Mouse (Mus musculus): ENCODE results near the gene Pitx1.

The Pitx1 gene

DNA sequence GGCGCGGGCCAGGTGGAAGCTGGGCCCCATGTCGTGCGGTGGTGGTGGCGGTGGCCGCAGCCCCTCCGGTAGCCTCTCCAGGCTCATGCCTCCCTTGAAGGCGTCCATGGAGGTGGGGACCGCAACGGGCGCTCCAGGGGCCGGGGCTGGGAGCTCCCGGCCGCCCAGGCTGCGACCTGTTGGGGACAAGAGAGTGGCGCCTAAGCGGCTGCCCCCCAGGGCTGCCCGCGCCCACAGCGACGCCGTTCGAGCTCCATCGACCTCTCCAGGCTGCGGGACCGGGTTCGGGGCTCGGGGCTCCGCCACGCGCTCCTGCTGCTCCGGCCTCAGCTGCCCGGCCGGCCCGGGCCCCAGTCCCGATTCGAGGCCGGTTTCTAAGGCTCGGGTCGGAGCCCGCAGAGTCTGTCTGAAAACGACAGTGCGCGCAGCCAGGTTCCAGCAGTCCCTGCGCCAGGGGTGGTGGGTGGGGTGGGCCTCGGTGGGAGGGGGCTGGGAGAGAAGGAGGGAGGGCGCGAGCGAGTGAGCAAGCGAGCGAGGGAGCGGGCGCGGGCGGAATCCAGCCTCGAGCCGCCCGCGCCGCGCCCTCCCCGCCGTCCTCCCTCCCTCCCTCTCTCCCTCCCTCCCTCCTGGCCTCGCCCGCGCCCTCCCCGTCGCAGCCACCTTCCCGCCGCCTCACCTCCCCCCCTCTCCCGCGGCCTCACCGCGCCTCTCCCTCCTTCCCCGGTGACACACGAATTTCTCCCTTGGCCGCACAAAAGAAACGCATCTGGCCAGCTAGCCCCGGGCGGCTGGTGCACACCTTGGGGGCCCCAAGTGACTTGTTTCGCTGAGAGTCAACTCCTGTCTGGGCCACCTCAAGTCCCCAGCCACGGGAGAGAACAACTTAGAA lies 4.9 kb downstream of the Pitx1 start:
- DNase-seq = peak in 1 of 2 experiments; percentile 23

DNA sequence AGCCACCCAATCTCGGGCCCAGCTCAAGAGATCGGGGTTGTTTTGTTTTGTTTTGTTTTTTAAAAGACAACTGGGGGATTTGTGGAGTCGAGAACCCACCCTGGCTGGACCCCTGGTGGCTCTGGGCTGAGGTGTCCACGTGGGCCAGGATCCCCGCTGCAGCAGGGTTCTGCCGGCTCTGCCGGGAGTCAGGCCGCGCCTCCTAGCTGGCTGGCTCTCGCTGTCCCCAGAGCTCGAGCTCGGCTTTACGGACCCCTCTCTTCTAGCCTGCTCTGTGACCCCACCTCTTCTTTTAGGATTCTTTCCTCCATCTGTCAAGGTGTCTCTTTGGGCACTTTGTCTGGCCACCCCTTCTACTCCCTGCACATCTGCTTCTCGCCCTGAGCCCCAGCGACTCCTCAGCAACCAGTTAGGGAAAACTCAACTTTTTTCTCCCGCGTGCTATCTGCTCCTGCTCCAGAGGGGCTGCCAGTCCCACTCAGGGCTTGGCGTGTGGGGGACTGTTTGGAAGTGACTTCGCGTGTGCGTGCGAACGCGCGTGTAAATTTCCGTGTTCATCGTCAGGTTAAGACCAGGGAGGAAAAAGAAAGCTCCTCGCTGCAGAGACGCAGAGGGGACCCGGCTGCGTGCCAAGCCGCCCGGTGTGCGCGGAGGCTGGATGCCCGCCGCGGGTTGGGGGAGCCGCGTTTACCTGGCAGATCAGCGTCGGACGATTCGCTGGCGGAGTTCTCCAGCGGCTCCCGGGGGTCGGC lies 5.7 kb downstream of the Pitx1 start:
- DNase-seq = peak; percentile 30 to 44

GRCm38 (mm10) chr13:55829018-55829655 lies 6.9 kb downstream of the Pitx1 start:
- no peak for DNase-seq

- peak; percentile 21 to 51 for DNase-seq
Measured at GRCm38 (mm10) chr13:55828141-55829017, 7.6 kb downstream of the Pitx1 start.

DNA sequence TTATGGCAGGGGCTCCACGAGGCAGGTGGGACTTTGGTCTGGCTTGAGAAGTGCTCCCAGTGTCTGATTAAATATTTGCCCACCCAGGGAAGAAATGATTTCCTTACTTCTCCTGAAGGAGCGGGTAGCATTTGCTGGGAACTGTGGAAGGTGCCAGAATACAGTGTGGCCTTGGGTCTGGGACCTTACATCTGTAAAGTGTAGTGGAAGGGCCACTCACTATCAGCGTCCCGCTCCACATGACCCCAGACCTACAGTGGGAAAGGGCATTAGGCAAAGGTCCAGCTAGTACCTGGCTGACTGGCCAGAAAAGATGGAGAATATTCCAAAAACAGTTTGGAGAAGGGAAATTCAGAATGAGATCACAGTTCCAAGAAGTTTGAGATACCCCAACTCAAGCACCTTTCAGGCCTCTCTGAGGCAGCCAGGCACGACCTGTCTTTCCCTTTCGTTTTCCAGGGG lies 8.3 kb downstream of the Pitx1 start:
- DNase-seq = peak in 1 of 2 experiments; percentile 28

DNA sequence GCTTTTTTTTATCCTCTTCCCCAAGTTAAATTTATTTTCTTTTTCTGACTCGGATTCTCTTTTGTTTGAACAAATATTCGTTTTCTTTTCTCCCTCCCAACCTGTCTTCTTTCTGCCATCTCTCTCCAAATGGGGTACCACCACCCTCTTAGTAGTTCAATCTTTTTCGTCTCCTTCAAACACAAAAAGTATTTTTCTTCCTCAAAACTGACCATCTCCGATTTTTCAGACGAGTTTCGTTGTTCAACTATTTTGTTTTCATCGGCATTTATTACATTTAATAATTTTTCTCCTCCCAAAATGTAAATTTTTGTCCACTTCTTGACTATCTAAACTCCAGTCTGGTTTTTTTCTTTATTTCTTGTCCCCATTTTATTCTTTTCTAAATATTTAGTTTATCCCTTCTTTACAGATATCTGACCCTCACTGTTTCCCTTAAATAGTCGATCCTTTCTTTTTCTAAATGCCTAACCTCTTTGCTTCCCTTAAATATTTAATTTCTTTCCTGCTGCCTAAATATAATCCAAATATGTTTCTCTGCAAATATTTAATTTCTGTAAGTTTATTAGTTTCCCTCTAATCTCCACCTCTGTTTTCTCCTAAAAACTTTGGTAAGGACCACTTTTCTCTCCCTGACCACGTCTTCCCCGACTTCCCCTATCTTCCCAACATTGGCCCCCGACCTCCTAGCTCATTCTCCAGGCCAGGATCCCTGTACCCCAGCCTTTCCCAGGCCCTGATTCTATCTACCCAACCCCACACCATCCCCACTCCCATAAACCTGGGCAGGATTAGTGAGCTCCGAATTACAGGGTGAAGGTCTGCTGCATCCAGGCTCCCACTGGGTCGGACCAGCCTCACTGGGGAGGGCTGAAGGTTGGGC lies 9.0 kb downstream of the Pitx1 start:
- DNase-seq = peak; percentile 17 to 51

DNA sequence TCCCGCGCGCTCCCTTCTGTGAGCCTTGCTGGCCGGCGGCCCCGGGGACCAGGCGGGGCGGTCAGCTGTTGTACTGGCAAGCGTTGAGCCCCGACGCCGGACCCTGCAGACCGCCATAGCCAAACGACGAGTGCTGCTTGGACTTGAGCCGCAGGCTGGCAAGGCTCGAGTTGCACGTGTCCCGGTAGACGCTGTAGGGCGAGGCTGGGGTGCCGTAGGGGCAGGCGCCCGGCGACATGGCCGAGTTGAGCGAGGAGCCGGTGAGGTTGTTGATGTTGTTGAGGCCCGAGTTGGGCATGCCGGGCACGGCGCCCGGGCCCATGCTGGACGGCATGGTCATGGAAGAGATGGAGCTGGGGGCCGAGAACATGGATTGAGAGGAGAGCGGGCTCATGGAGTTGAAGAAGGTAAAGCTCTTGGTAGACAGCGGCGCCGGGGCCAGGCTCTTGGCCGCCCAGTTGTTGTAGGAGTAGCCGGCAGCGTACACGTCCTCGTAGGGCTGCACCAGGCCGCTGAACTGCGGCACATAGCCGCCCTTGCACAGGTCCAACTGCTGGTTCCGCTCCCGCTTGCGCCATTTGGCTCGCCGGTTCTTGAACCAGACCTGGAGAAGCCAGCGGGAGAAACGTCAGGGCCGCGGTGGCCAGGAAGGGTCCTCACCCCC lies 9.9 kb downstream of the Pitx1 start:
- DNase-seq = peak; percentile 70 to 76

- peak; percentile 54 to 58 for DNase-seq
Measured at GRCm38 (mm10) chr13:55825245-55825681, 10.7 kb downstream of the Pitx1 start.

- DNase-seq = peak in 1 of 2 experiments; percentile 34
Measured at GRCm38 (mm10) chr13:55824151-55824945, 11.6 kb downstream of the Pitx1 start.

DNA sequence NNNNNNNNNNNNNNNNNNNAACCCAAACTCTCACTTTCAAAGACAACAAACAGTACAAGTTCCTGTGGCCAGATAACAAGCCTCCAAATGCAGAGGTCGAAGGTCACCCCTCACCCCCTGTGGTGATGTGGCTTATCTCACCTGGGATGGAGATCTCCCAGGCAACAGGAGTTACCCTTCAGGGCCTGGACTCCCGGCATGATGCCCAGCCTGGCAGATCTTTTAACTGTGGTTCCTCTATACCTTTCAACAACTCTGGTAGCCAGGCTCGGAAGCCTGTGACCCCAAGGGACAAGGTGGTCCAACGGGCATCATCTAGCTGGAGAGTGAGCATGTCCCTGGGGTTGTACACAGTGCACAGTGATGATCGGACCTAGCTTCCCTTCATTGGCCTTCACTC lies 13.5 kb downstream of the Pitx1 start:
- peak; percentile 26 to 35 for DNase-seq

GRCm38 (mm10) chr13:55814834-55815233 lies 21.2 kb downstream of the Pitx1 start:
- no peak for DNase-seq

DNA sequence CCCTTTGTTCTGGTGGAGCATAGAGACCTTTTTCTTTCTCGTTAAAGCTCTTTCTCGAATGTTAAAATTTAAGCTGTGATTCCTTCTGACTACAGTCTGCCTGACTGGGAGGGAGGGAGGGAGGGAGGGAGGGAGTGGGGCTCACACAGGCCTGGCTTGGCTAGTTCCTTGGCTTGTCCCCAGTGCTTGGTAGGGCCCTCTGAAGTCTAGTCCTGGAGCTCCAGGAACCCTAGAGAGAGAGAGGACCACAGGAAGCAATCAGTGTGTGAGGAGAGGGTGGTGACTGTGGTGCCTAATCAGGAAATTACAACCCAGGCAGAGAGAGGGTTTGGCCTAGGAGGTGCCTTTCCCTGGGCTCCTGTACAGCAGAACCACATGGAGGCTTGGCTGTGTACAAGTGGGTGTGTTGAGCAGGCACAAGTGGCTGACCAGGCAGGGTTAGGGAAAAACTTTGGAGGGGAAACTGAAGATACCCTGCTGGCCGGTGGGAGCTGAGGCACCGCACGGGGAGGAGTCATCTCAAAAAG lies 22.4 kb downstream of the Pitx1 start:
- no peak for DNase-seq

- peak; percentile 22 to 52 for DNase-seq
Measured at GRCm38 (mm10) chr13:55810947-55811346, 25.0 kb downstream of the Pitx1 start.

DNA sequence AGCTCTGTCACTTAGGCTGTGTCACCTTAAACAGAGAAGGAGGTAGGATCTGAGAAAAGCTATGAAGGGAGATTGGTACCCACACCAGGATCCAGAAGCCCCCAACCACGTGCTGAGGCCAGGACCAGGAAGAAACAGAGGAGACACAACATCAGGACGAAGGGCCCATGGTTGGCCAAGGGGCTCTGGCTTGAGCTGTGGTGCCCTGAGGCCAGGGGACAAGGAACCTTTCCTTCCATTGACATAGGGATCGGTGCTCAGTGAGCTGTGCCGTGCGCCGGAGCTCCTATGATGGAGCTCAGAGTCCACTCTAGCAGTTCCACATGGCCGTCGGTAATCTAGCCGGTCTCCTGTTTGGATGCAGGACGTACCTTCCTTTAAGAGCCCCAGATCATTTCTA lies 26.3 kb downstream of the Pitx1 start:
- DNase-seq = no peak

GRCm38 (mm10) chr13:55809041-55809623 lies 26.9 kb downstream of the Pitx1 start:
- peak in 1 of 2 experiments; percentile 3 for DNase-seq

DNA sequence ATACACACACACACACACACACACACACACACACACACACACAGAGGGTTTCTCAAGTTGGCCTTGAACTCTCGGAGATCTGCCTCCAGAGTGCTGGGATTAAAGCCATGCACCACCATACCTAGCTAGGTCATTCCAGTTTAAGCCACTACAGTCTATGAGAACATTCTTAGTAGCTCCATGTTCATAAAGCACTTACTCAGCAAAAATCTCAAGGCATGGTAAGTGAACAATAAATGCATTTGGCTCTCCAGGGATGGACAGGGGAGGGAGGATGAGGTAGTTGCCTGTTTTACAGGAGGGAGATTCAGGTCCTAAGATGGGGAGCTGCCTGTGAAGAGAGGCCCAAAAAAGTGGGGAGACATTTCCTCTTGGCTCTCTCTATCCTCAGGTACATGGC lies 32.0 kb downstream of the Pitx1 start:
- no peak for DNase-seq

DNA sequence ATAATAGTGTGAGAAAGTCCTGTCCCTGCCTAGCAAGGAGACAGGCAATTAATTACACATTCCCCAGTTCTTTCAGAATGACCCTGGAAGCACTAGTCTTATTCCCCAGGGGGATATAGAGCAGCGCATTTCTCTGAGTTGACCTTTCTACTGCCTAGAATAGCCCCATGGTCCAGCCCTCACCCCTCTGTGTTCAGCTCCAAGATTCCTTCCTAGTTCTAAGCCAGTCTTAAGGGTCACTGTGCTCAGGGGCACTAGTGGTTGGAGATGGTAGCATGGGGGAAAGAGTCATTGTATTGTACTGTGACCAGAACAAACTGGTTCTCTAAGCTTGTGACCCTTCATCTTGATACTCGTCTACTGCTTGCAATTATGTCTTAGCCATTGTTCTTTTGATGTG lies 34.7 kb downstream of the Pitx1 start:
- no peak for DNase-seq

DNA sequence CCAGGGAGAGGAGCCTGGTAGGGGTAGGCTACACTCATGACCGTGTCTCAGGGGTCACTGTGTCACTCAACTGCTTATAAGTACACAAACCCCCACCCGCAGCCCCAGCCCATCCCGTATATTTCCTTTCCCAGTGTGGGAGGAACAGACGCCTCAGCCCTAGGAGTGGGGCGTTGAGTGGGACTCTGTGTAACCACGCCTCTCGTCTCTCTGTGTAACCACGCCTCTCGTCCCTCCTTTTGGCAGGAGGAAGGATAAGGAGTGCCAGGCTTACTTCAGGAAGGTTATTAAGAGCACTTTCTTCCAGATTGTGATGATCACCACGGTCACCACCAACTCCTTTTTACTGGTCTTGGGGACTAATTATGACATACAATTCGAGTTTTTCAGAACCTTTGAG lies 49.9 kb downstream of the Pitx1 start:
- DNase-seq = no peak

GRCm38 (mm10) chr13:55784268-55784667 lies 51.7 kb downstream of the Pitx1 start, which contains the start of gene Catsper3:
Gene Catsper3 (plus strand): TSS chr13:55784568.
- DNase-seq = no peak
